In the genomic region with DNA sequence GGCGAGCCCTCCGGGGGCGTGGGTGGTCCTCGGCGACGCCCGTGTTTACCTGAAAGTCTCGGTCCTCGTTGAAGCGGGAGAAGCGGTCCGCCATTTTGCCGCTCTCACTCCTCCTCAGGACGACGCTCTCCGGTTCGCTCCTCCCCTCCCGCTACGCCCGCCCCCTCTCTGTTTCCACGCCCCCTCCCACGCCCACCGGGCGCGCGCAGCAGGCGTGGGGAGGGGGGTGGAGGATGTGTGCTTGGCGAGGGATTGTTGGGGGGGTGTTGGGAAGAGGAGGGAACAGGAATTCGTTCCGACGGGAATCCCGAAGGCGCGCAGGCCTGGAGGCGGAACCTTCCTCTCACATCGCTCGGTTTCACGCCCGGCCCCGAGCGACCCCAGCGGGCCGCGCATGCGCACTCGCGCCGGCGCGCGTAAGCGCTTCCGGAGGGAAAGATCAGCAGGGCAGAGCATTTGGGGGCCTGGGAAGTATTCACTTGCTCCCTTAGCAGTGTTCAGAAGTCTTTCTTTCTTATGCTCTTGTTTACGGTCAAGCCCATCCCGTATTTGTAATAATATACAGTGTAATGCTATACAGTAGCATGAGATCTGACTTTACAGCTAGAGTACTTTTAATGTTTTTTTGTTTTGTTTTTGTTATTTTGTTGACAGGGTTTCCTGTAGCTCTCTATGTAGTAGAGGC, we compare ENCODE assay signal across 7 mouse cellular contexts. TPM values are rescaled to one million over a fixed set of nuclear protein-coding genes. Genes with fewer than 3 reads are reported as not detected.
DNase-seq lines count a peak whose midpoint lies in the region; ATAC-seq lines count a peak whose summit lies in the region.

A gene (minus strand): TSS at position 362 of the 685 bp plus-strand sequence.

- H3K9ac ChIP-seq in embryonic facial prominence, embryonic 12.5 days, result peak within 1 kb of the TSS; percentile 98
- peak within 1 kb of the TSS; percentile 98 for H3K9ac ChIP-seq in limb, embryonic 11.5 days (ENCODE audit: low read length)
- peak within 1 kb of the TSS; percentile 97 for H3K9ac ChIP-seq in midbrain, embryonic 14.5 days (replicated peaks; ENCODE audit: low read length)

- H3K27me3 ChIP-seq in embryonic facial prominence, embryonic 12.5 days, result no peaks in the 10 kb centered on the region
- H3K27me3 ChIP-seq in limb, embryonic 11.5 days (ENCODE audit: control insufficient read depth, insufficient read depth, low read length), result no peaks in the 10 kb centered on the region
- no peaks in the 10 kb centered on the region; the same call in 1 of the 2 replicates for H3K27me3 ChIP-seq in midbrain, embryonic 14.5 days (ENCODE audit: control insufficient read depth, insufficient read depth, low read length)

- H3K27ac ChIP-seq in embryonic facial prominence, embryonic 12.5 days, result peak within 1 kb of the TSS; percentile 94
- peak within 1 kb of the TSS; percentile 90 for H3K27ac ChIP-seq in limb, embryonic 11.5 days (replicated peaks; ENCODE audit: low read depth, low read length)
- H3K27ac ChIP-seq in midbrain, embryonic 14.5 days (replicated peaks; ENCODE audit: low read depth, low read length), result peak within 1 kb of the TSS; percentile 97

- WGBS in embryonic facial prominence, embryonic 12.5 days, result under 1% methylated on average over 47 of the region's 55 CpGs
- WGBS in limb, embryonic 11.5 days, result under 1% methylated on average over 43 of the region's 55 CpGs
- WGBS in midbrain, embryonic 14.5 days, result under 1% methylated on average over 52 of the region's 55 CpGs

- H3K4me2 ChIP-seq in embryonic facial prominence, embryonic 12.5 days (replicated peaks), result peak within 1 kb of the TSS; percentile 76
- H3K4me2 ChIP-seq in limb, embryonic 11.5 days (ENCODE audit: low read depth, severe bottlenecking), result peak within 1 kb of the TSS; percentile 70
- peak within 1 kb of the TSS; percentile 64 for H3K4me2 ChIP-seq in midbrain, embryonic 14.5 days (ENCODE audit: low read length)

- peaks cover 17% of the 10 kb centered on the region for H3K4me1 ChIP-seq in embryonic facial prominence, embryonic 12.5 days
- H3K4me1 ChIP-seq in limb, embryonic 11.5 days (ENCODE audit: control insufficient read depth, insufficient read depth, low read length), result peaks cover 5% of the 10 kb centered on the region; the same call in 1 of the 2 replicates
- peaks cover 21% of the 10 kb centered on the region for H3K4me1 ChIP-seq in midbrain, embryonic 14.5 days (ENCODE audit: control insufficient read depth, insufficient read depth, low read length)

- peak; percentile 97 for ATAC-seq in embryonic facial prominence, embryonic 12.5 days (ENCODE audit: insufficient number of reproducible peaks, insufficient read depth, low FRiP score, low TSS enrichment)
- peak; percentile 98 for ATAC-seq in limb, embryonic 11.5 days (ENCODE audit: insufficient number of reproducible peaks, low FRiP score, low TSS enrichment, low read depth)
- ATAC-seq in midbrain, embryonic 14.5 days (ENCODE audit: low FRiP score, low TSS enrichment), result peak; percentile 93

- H3K36me3 ChIP-seq in embryonic facial prominence, embryonic 12.5 days, result no peaks in the 10 kb centered on the region
- no peaks in the 10 kb centered on the region for H3K36me3 ChIP-seq in limb, embryonic 11.5 days (ENCODE audit: control insufficient read depth, insufficient read depth, low read length)
- no peaks in the 10 kb centered on the region for H3K36me3 ChIP-seq in midbrain, embryonic 14.5 days (ENCODE audit: control insufficient read depth, insufficient read depth, low read length)

- H3K4me3 ChIP-seq in embryonic facial prominence, embryonic 12.5 days, result peak within 1 kb of the TSS; percentile 98
- H3K4me3 ChIP-seq in limb, embryonic 11.5 days (ENCODE audit: low read depth, low read length), result peak within 1 kb of the TSS; percentile 100
- peak within 1 kb of the TSS; percentile 99 for H3K4me3 ChIP-seq in midbrain, embryonic 14.5 days (replicated peaks; ENCODE audit: low read depth, low read length)

- no peaks in the 10 kb centered on the region for H3K9me3 ChIP-seq in embryonic facial prominence, embryonic 12.5 days
- H3K9me3 ChIP-seq in limb, embryonic 11.5 days (ENCODE audit: control insufficient read depth, low read length), result no peaks in the 10 kb centered on the region
- no peaks in the 10 kb centered on the region for H3K9me3 ChIP-seq in midbrain, embryonic 14.5 days (ENCODE audit: control insufficient read depth, low read length)

- peak; percentile 93 for DNase-seq in adrenal gland, postnatal 25 days
- peak; percentile 100 for DNase-seq in heart, adult 11 months
- peak; percentile 94 for DNase-seq in kidney, adult 18-20 months
- peak; percentile 95 for DNase-seq in limb, embryonic 11.5 days (ENCODE audit: low spot score)
- DNase-seq in midbrain, embryonic 14.5 days, result peak; percentile 99
- peak; percentile 80 to 85 for DNase-seq in spleen, adult 18-20 months

RNA-seq across cellular contexts. Expression of the gene that starts here (rescaled TPM):
- total RNA-seq in adrenal gland, postnatal 25 days (2021), result 32.2 and 33.4 TPM in 2 replicates
- polyA plus RNA-seq in embryonic facial prominence, embryonic 12.5 days (2016; fragmentation: Nextera tagmentation; extraction: Ambion mirVana), result 68.7 and 69.1 TPM in 2 replicates
- 52.9 and 55.0 TPM in 2 replicates for polyA plus RNA-seq in limb, embryonic 11.5 days (2014; fragmentation: Nextera tagmentation; extraction: Ambion mirVana)
- polyA plus RNA-seq in midbrain, embryonic 14.5 days (2014; fragmentation: Nextera tagmentation; extraction: Ambion mirVana), result 51.3 and 58.4 TPM in 2 replicates

Comparison
In these comparisons a context has a peak if more than half of its experiments do, and no peak if none do; other contexts are left out.
1. Peak in every context shown above with its lines: DNase-seq, ATAC-seq, H3K4me3 ChIP-seq and H3K27ac ChIP-seq.